Mouse (Mus musculus) brown adipose tissue, adult 24 weeks (tissue): ENCODE measurements around the gene Mrc1. TPM values are rescaled to one million over a fixed set of nuclear protein-coding genes. Genes with fewer than 3 reads are reported as not detected.

Experiments used
- H3K27ac ChIP-seq: fragments of 200-500 bp; replicated peaks from 2 replicates; pipeline ENCODE4 v1.5.1; 2012; ENCODE audit warnings: low read depth, mild to moderate bottlenecking, low read length
- H3K4me1 ChIP-seq: fragments of 200-500 bp; 2 replicates; pipeline ENCODE4 v1.6.1; 2012; ENCODE audit warnings: low read length, mixed read lengths; ENCODE audit not compliant: control insufficient read depth, insufficient read depth, insufficient read length
- H3K4me3 ChIP-seq: fragments of 200-500 bp; 2 replicates; pipeline ENCODE4 v1.5.1; 2012; ENCODE audit warnings: low read depth, mild to moderate bottlenecking, low read length, moderate library complexity; ENCODE audit not compliant: insufficient read depth
- polyA plus RNA-seq: library from polyadenylated mRNA; stranded (reverse); fragments of >200 nt; gene quantifications from 2 replicates; pipeline ENCODE4 v1.2.4, GENCODE M21; 2012; ENCODE audit not compliant: missing spikeins, insufficient read depth, insufficient read length

Gene Mrc1
- polyA plus RNA-seq, 1 experiment: 16.7 TPM

- H3K4me1 ChIP-seq: no peaks in the 10 kb centered on the region
- no peak overlapping the region for H3K4me3 ChIP-seq
- H3K27ac ChIP-seq: peak overlapping the region; percentile 76
Observed at GRCm38 (mm10) chr2:14228495-14228894, 697 bp upstream of the Mrc1 start.

GRCm38 (mm10) chr2:14229979-14230378 is 787 bp downstream of the Mrc1 start:
- Histone ChIP-seq H3K4me3 (peak overlapping the region; percentile 51), H3K27ac (peak overlapping the region; percentile 28; the same call in 1 of the 2 replicates), H3K4me1 (no peaks in the 10 kb centered on the region)

GRCm38 (mm10) chr2:14232897-14233296 is 3.7 kb downstream of the Mrc1 start:
- Histone ChIP-seq H3K4me1 (no peaks in the 10 kb centered on the region), H3K27ac (no peak overlapping the region), H3K4me3 (no peak overlapping the region)

GRCm38 (mm10) chr2:14233983-14234382 is 4.8 kb downstream of the Mrc1 start:
- Histone ChIP-seq H3K4me3 (no peak overlapping the region), H3K27ac (no peak overlapping the region), H3K4me1 (no peaks in the 10 kb centered on the region)

- Histone ChIP-seq H3K4me1 (no peaks in the 10 kb centered on the region), H3K4me3 (no peak overlapping the region), H3K27ac (no peak overlapping the region)
Observed at GRCm38 (mm10) chr2:14235319-14235718, 6.1 kb downstream of the Mrc1 start.

GRCm38 (mm10) chr2:14236920-14237319 is 7.7 kb downstream of the Mrc1 start:
- H3K4me1 ChIP-seq: no peaks in the 10 kb centered on the region
- no peak overlapping the region for H3K27ac ChIP-seq
- no peak overlapping the region for H3K4me3 ChIP-seq

GRCm38 (mm10) chr2:14237723-14238122 is 8.5 kb downstream of the Mrc1 start:
- Histone ChIP-seq H3K27ac (no peak overlapping the region), H3K4me3 (no peak overlapping the region), H3K4me1 (no peaks in the 10 kb centered on the region)

- H3K27ac ChIP-seq: no peak overlapping the region
- H3K4me3 ChIP-seq: no peak overlapping the region
- H3K4me1 ChIP-seq: no peaks in the 10 kb centered on the region
Observed at GRCm38 (mm10) chr2:14239151-14239550, 10.0 kb downstream of the Mrc1 start.

GRCm38 (mm10) chr2:14244157-14244556 is 15.0 kb downstream of the Mrc1 start:
- H3K4me1 ChIP-seq: no peaks in the 10 kb centered on the region
- H3K4me3 ChIP-seq: no peak overlapping the region
- H3K27ac ChIP-seq: no peak overlapping the region

- H3K27ac ChIP-seq: no peak overlapping the region
- no peaks in the 10 kb centered on the region for H3K4me1 ChIP-seq
- no peak overlapping the region for H3K4me3 ChIP-seq
Observed at GRCm38 (mm10) chr2:14244668-14245067, 15.5 kb downstream of the Mrc1 start.

- H3K4me1 ChIP-seq: no peaks in the 10 kb centered on the region
- H3K4me3 ChIP-seq: no peak overlapping the region
- H3K27ac ChIP-seq: peak overlapping the region; percentile 37; the same call in 1 of the 2 replicates
Observed at GRCm38 (mm10) chr2:14249839-14250564, 20.8 kb downstream of the Mrc1 start.

GRCm38 (mm10) chr2:14251938-14252337 is 22.7 kb downstream of the Mrc1 start:
- H3K27ac ChIP-seq: no peak overlapping the region
- H3K4me1 ChIP-seq: no peaks in the 10 kb centered on the region
- H3K4me3 ChIP-seq: no peak overlapping the region

GRCm38 (mm10) chr2:14258345-14258850 is 29.2 kb downstream of the Mrc1 start:
- Histone ChIP-seq H3K4me3 (no peak overlapping the region), H3K27ac (no peak overlapping the region), H3K4me1 (no peaks in the 10 kb centered on the region)

- Histone ChIP-seq H3K4me1 (no peaks in the 10 kb centered on the region), H3K4me3 (no peak overlapping the region), H3K27ac (no peak overlapping the region)
Observed at GRCm38 (mm10) chr2:14262090-14262489, 32.9 kb downstream of the Mrc1 start.

GRCm38 (mm10) chr2:14269160-14269559 is 40.0 kb downstream of the Mrc1 start:
- no peak overlapping the region for H3K4me3 ChIP-seq

GRCm38 (mm10) chr2:14272088-14272487 is 42.9 kb downstream of the Mrc1 start:
- no peaks in the 10 kb centered on the region for H3K4me1 ChIP-seq

More at GRCm38 (mm10) chr2:14269160-14269559, 40.0 kb downstream of the Mrc1 start:
- H3K27ac ChIP-seq: no peak overlapping the region
- no peaks in the 10 kb centered on the region for H3K4me1 ChIP-seq

More at GRCm38 (mm10) chr2:14272088-14272487, 42.9 kb downstream of the Mrc1 start:
- Histone ChIP-seq H3K27ac (no peak overlapping the region), H3K4me3 (no peak overlapping the region)
